Mouse (Mus musculus): ENCODE results near the gene Ccdc105. TPM values are rescaled to one million over a fixed set of nuclear protein-coding genes. Genes with fewer than 3 reads are reported as not detected.
A peak's percentile ranks its signal among the peaks of the same experiment; 100 is the strongest.

Ccdc105 gene
- polyA plus RNA-seq, 1 experiment = not detected

DNA sequence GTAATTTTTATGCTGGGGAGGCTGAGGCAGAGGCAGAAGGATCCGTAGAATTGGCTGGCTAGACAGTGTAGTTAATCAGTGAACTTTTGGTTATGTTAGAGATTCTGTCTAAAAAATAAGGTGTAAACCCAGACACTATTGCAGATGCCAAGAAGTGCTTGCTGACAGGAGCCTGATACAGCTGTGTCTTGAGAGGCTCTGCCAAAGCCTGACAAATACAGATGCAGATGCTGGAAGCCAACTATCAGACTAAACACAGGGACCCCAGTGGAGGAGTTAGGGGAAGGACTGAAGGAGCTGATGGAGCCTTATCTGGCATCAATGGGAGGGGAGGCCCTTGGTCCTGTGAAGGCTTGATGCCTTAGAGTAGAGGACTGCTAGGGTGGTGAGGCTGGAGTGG lies 12.7 kb upstream of the Ccdc105 start:
- no peak overlapping the region for H3K27ac ChIP-seq (ENCODE audit: insufficient read depth, low read depth, low read length)
- 76% methylated on average over 1 of the region's 1 CpGs for WGBS
- H3K4me3 ChIP-seq (ENCODE audit: insufficient read depth, low read depth, low read length) = no peak overlapping the region
- DNase-seq = no peak
- H3K36me3 ChIP-seq (ENCODE audit: control insufficient read depth, insufficient read depth, low read length) = no peaks in the 10 kb centered on the region
- no peaks in the 10 kb centered on the region for H3K27me3 ChIP-seq (replicated peaks; ENCODE audit: control insufficient read depth, insufficient read depth, low read length)
- no peak for TF ChIP-seq POLR2A (IDR thresholded peaks at IDR 0.05; ENCODE audit: low read depth, low read length)
- no peaks in the 10 kb centered on the region for H3K4me1 ChIP-seq (ENCODE audit: control insufficient read depth, insufficient read depth, low read length)

DNA sequence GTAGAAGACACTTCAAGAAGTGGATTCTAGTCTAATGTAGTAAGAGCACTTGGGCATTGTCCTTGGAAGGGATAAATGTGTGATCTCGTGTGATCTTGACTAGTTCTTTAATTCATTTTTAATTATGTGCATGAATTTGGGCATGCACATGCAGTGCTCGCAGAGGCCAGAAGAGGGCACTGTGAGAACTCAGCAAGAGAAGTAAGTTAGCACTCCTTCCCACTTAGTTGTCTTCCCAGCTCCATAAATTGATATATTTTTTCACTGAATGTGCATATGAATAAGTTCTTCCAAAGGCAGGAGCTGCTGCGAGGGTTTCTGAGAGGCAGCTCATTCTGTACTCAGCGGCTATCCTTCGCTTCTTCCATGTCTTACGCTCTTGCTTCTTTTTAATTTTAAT lies 3.2 kb upstream of the Ccdc105 start:
- H3K27me3 ChIP-seq (replicated peaks; ENCODE audit: control insufficient read depth, insufficient read depth, low read length) = no peaks in the 10 kb centered on the region
- 33% methylated on average over 6 of the region's 6 CpGs for WGBS
- H3K27ac ChIP-seq (ENCODE audit: insufficient read depth, low read depth, low read length) = no peak overlapping the region
- H3K4me3 ChIP-seq (ENCODE audit: insufficient read depth, low read depth, low read length) = no peak overlapping the region
- no peak for TF ChIP-seq POLR2A (IDR thresholded peaks at IDR 0.05; ENCODE audit: low read depth, low read length)
- peak; percentile 87 for TF ChIP-seq CTCF (conservative IDR thresholded peaks at IDR 0.05; ENCODE audit: insufficient read depth, insufficient read length, low read depth, low read length)
- no peaks in the 10 kb centered on the region for H3K4me1 ChIP-seq (ENCODE audit: control insufficient read depth, insufficient read depth, low read length)
- DNase-seq = peak; percentile 62
- H3K36me3 ChIP-seq (ENCODE audit: control insufficient read depth, insufficient read depth, low read length) = no peaks in the 10 kb centered on the region

DNA sequence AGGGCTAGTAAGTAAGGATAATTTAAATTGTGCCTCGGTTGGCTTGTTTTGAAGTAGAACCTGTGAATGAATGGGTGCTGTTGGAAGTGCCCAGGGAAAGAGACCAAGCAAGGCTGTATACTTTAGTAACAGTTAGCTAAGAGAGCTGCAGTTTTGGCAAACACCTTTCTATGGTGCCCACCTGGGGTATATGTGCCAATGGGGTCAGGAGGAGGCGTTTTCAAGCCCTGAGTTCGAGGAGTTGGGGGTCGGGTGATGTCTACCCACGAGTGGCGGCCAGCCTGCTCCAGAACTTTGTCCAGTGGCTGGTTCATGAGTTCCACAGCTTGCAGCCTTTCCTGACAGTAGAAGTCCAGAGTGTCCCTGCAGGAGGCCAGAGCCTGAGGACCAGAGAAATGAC lies 3.9 kb downstream of the Ccdc105 start:
- 89% methylated on average over 6 of the region's 6 CpGs for WGBS
- Histone ChIP-seq H3K4me3 (ENCODE audit: insufficient read depth, low read depth, low read length) (no peak overlapping the region), H3K27ac (ENCODE audit: insufficient read depth, low read depth, low read length) (no peak overlapping the region), H3K36me3 (ENCODE audit: control insufficient read depth, insufficient read depth, low read length) (no peaks in the 10 kb centered on the region), H3K4me1 (ENCODE audit: control insufficient read depth, insufficient read depth, low read length) (no peaks in the 10 kb centered on the region), H3K27me3 (replicated peaks; ENCODE audit: control insufficient read depth, insufficient read depth, low read length) (no peaks in the 10 kb centered on the region)
- TF ChIP-seq CTCF (conservative IDR thresholded peaks at IDR 0.05; ENCODE audit: insufficient read depth, insufficient read length, low read depth, low read length) = no peak
- TF ChIP-seq POLR2A (IDR thresholded peaks at IDR 0.05; ENCODE audit: low read depth, low read length) = no peak
- no peak for DNase-seq

DNA sequence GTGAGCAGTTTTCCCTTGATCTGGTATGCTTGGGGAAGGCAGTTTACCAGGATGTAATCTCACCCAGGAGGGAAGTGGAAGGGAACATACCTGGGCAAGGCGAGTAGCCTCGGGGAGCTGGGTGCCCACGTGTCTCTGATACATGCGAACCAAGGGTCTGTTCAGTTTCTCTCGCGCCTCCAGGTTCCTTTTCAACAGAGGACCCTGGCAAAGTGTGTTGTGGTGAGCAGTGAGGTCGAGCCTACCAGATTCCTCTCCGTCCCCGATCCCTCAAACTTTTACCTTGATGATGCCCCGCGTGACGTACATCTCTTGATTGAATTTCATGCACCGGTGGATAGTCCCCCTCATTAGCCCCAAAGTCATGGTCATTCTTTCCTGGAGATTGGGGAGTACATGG lies 4.7 kb downstream of the Ccdc105 start:
- no peaks in the 10 kb centered on the region for H3K36me3 ChIP-seq (ENCODE audit: control insufficient read depth, insufficient read depth, low read length)
- no peak for DNase-seq
- no peak overlapping the region for H3K27ac ChIP-seq (ENCODE audit: insufficient read depth, low read depth, low read length)
- 73% methylated on average over 13 of the region's 13 CpGs for WGBS
- no peaks in the 10 kb centered on the region for H3K4me1 ChIP-seq (ENCODE audit: control insufficient read depth, insufficient read depth, low read length)
- TF ChIP-seq POLR2A (IDR thresholded peaks at IDR 0.05; ENCODE audit: low read depth, low read length) = no peak
- no peak for TF ChIP-seq CTCF (conservative IDR thresholded peaks at IDR 0.05; ENCODE audit: insufficient read depth, insufficient read length, low read depth, low read length)
- H3K27me3 ChIP-seq (replicated peaks; ENCODE audit: control insufficient read depth, insufficient read depth, low read length) = no peaks in the 10 kb centered on the region
- H3K4me3 ChIP-seq (ENCODE audit: insufficient read depth, low read depth, low read length) = no peak overlapping the region

DNA sequence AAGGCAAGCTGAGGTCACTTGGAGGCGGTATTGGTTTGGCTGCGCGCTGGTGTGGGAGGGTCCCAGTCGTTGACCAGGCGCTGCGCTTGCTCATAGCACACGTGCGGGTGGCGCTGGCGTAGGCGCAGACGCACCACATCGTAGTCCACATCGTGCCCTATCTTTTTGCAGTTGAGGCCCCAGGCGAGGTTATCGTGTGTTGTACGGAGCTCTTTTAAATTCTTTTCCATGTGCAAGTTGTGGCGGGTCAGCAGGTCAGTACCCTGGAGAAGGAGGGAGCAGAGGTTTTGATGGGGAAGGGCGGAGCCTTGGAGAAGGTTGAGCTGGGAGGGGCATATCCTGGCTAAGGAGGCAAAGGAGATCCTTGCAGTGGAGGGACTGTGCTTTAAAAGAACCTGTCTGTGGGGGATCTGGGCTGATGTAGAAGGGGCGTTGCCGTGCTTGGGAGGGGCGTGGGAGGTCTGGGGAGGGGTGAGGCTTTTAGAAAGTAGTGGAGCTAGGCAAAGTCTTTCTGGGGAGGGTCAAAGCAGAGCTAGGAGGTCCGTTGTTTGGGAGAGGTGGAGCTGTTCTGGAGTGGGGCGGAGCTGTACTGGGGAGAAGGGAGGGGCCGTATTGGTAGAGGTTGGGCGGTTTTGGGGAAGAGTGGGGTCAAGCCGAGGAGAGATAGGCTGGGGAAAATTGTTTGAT lies 5.7 kb downstream of the Ccdc105 start:
- H3K4me3 ChIP-seq (ENCODE audit: insufficient read depth, low read depth, low read length) = no peak overlapping the region
- no peak overlapping the region for H3K27ac ChIP-seq (ENCODE audit: insufficient read depth, low read depth, low read length)
- TF ChIP-seq CTCF (conservative IDR thresholded peaks at IDR 0.05; ENCODE audit: insufficient read depth, insufficient read length, low read depth, low read length) (no peak), POLR2A (IDR thresholded peaks at IDR 0.05; ENCODE audit: low read depth, low read length) (no peak)
- H3K27me3 ChIP-seq (replicated peaks; ENCODE audit: control insufficient read depth, insufficient read depth, low read length) = no peaks in the 10 kb centered on the region
- no peaks in the 10 kb centered on the region for H3K36me3 ChIP-seq (ENCODE audit: control insufficient read depth, insufficient read depth, low read length)
- WGBS = 4% methylated on average over 27 of the region's 27 CpGs
- DNase-seq = peak; percentile 1
- no peaks in the 10 kb centered on the region for H3K4me1 ChIP-seq (ENCODE audit: control insufficient read depth, insufficient read depth, low read length)

- no peak overlapping the region for H3K4me3 ChIP-seq (ENCODE audit: insufficient read depth, low read depth, low read length)
- no peaks in the 10 kb centered on the region for H3K36me3 ChIP-seq (ENCODE audit: control insufficient read depth, insufficient read depth, low read length)
- DNase-seq = peak; percentile 58
- TF ChIP-seq CTCF (conservative IDR thresholded peaks at IDR 0.05; ENCODE audit: insufficient read depth, insufficient read length, low read depth, low read length) = peak; percentile 48
- TF ChIP-seq POLR2A (IDR thresholded peaks at IDR 0.05; ENCODE audit: low read depth, low read length) = no peak
- no peak overlapping the region for H3K27ac ChIP-seq (ENCODE audit: insufficient read depth, low read depth, low read length)
- 44% methylated on average over 4 of the region's 4 CpGs for WGBS
- H3K4me1 ChIP-seq (ENCODE audit: control insufficient read depth, insufficient read depth, low read length) = no peaks in the 10 kb centered on the region
- no peaks in the 10 kb centered on the region for H3K27me3 ChIP-seq (replicated peaks; ENCODE audit: control insufficient read depth, insufficient read depth, low read length)
Observed at GRCm38 (mm10) chr10:78745453-78746232, 7.2 kb downstream of the Ccdc105 start.

DNA sequence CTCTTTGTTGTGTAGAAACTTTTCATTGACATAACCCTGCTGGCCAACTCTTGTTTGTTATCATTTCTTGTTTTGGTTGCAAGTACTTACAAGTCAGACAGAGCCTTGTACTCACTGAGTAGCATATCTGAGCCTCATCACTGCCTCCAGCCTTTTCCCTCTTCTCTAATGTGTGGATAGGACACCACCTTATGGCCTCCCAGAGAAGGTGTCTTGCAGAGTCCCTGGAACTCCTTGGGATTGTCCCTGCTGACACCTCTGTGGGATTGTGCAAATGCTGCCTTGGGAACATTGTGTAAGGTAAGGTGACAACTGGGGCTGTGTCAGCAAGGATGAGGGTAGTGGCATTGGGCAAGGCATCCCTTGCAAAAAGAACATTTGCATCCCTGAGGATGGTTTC lies 9.1 kb downstream of the Ccdc105 start:
- no peaks in the 10 kb centered on the region for H3K27me3 ChIP-seq (replicated peaks; ENCODE audit: control insufficient read depth, insufficient read depth, low read length)
- H3K4me1 ChIP-seq (ENCODE audit: control insufficient read depth, insufficient read depth, low read length) = no peaks in the 10 kb centered on the region
- peak; percentile 6 for DNase-seq
- no peak overlapping the region for H3K4me3 ChIP-seq (ENCODE audit: insufficient read depth, low read depth, low read length)
- H3K27ac ChIP-seq (ENCODE audit: insufficient read depth, low read depth, low read length) = no peak overlapping the region
- no peaks in the 10 kb centered on the region for H3K36me3 ChIP-seq (ENCODE audit: control insufficient read depth, insufficient read depth, low read length)
- no peak for TF ChIP-seq POLR2A (IDR thresholded peaks at IDR 0.05; ENCODE audit: low read depth, low read length)
- TF ChIP-seq CTCF (conservative IDR thresholded peaks at IDR 0.05; ENCODE audit: insufficient read depth, insufficient read length, low read depth, low read length) = peak; percentile 41
